Mouse (Mus musculus) kidney, postnatal 36 days (tissue): Measurements from ENCODE around the gene Hkdc1.
"Not testable (repeated sequence)": the region's sequence is repeated elsewhere in the genome, so short reads cannot be mapped to it uniquely, and the experiment has no call there.

Experiments used
- DNase-seq, 2 experiments: peaks; one replicate each; pipeline ENCODE4 v3.0.0; 2021 to 2022; ENCODE audit warnings: mixed read lengths in 2 of 2

Gene Hkdc1

GRCm38 (mm10) chr10:62422255-62422654, at the start of gene Hkdc1:
Gene Hkdc1 (minus strand): TSS chr10:62422491.
- peak; percentile 29 to 36 for DNase-seq

DNA sequence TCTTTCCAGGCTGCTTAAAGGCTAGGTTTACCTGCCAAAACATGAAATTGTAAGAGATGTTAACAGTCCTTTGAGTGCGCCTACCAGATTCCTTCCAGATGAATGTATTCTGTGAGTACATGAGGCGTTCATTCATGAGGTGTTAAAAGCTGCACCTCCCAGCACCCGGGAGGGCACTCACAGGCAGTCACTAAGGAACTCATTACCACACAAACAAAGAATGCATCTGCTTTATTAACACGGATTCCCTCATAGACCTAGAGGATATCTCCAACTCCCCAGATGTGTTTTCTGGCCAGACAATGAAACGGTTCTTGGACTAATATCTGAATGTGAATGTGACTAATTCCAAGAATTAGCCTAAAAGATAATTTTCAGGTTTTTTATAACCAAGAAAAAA, 48.8 kb upstream of the Hkdc1 start:
- DNase-seq, result no peak

DNA sequence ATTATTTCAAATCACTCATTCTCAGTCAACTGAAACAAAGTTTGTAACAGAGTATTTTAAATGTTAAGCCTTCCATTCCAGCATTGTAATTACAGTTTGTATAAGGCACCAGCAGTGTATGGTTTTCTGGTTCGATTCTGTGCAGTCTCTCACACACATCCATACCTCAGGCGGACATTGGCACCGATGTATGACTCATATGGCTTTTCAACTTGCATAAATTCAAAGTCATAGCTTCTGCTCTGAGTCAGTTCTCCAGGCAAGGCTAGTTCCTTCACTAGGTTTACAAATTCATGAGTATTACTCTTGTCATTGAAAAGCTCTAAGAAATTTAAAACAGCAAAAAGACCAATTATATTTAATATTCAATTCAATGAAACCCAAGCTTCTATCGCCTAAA, 47.4 kb upstream of the Hkdc1 start:
- DNase-seq, result no peak

GRCm38 (mm10) chr10:62461321-62461720, 39.0 kb upstream of the Hkdc1 start:
- DNase-seq, result no peak

DNA sequence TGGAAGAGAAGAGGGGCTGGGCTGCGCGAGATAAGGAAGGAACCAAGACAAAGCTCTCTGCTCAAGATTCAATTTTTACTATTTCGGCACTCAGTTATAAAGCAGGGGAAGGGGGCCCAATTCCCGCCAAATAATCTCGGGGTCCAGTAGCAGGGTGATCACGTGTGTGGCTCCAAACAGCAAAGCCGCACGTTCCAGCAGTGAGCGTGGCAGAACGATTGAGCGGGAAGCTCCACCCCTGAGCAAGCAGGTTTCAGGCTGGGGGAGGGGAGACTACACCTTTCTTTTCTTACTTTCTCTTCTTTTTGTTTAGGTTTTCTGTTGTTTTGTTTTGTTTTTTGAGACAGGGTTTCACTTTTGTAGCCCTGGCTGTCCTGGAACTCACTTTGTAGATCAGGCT, 29.7 kb upstream of the Hkdc1 start:
- DNase-seq, result not testable (repeated sequence)

- no peak for DNase-seq
Observed at GRCm38 (mm10) chr10:62450280-62450640, 28.0 kb upstream of the Hkdc1 start.

GRCm38 (mm10) chr10:62449364-62450279, 27.3 kb upstream of the Hkdc1 start, which contains the start of the genes 4930507D05Rik and Supv3l1:
Gene 4930507D05Rik (plus strand): TSS chr10:62449489.
Gene Supv3l1 (minus strand): TSS chr10:62449738.
- DNase-seq, result peak; percentile 87 to 96

DNA sequence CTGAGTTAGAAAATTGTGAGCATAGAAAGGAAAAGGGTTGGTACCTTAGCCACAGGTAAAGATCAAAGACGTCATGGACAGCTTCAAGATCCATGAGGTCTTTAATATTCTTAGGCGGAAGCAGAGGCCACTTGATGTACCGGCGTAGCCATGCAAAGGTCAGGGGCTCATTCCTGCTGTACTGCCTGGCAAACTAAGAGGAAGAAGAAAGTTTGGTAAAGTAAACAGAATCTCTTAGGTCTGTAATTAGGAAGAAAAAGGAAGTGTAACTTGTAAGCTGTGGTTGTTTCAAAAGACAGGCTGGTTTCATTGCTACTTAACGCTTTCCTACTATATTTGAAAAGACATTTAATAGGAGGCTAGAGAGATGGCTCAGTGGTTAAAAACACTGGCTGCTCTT, 8.1 kb upstream of the Hkdc1 start:
- DNase-seq, result no peak

- DNase-seq, result peak in 1 of 2 experiments; percentile 11
Observed at GRCm38 (mm10) chr10:62425081-62425871, 3.0 kb upstream of the Hkdc1 start.

DNA sequence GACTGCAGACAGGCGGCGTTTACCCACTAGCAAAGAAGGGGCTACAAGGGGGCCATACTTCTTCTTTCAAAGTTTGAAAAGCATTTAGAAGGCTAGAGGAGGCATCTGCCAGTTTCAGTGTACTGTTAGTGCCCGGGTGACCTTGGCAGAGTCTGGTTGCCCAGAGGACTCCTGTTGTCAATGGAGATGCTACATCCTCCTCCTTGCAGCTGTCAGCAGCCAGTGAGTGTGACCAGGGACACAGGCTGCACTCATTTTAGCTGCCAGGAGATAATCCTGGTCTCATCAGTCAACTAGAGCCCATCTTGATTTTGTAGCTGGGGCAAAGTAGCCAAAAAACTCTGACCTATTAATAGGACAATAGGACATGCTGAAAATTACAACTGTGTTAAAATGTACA, 1.2 kb downstream of the Hkdc1 start:
- DNase-seq, result no peak

GRCm38 (mm10) chr10:62420399-62420798, 1.9 kb downstream of the Hkdc1 start:
- DNase-seq, result no peak

DNA sequence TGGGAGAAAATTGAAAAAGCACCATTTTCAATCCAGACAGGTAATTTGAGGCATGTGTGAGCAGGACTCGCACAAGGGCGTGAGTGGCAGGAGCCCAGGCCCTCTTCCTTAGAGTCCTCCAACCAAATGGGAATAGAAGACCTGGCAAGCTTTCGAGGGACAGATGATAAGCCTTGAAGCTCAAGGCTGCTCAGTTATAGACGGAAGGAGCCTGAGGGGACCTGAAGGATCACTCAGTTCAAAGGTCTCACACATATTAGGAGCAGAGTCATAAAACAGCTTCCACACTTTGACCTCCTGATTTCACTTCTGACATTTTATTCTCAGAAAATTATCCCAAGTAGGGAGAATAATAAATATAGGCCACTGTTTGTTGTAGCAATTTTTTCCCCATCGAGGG, 2.9 kb downstream of the Hkdc1 start:
- no peak for DNase-seq

DNA sequence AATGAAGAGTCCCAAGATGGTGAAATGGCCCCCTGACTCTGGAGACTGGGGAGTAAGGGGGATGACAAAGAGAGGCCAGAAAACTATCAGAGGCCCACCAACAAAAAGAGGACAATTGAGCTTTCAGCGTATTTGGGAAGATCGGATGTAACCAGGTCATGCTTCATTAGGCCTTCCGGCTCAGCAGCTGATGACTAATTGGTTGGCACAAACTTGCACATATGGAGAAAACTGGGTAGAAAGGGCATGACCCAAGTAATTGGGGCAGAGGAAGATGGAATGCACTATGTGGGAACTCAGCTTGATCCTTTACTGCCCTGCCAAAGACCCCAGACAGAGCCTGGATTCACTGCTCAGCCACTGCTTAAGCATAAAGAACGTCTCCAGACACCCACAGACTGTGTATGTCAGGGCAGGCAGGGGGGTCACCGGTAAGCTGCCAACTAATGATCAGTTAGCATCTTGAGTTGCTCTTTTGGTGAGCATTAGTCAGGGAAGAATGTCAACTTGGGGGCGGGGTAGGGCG, 3.4 kb downstream of the Hkdc1 start:
- DNase-seq, result no peak

GRCm38 (mm10) chr10:62413606-62413982, 8.7 kb downstream of the Hkdc1 start:
- no peak for DNase-seq

- DNase-seq, result peak; percentile 54 to 61
Observed at GRCm38 (mm10) chr10:62412906-62413605, 9.2 kb downstream of the Hkdc1 start.

- DNase-seq, result no peak
Observed at GRCm38 (mm10) chr10:62411431-62412410, 10.6 kb downstream of the Hkdc1 start.

DNA sequence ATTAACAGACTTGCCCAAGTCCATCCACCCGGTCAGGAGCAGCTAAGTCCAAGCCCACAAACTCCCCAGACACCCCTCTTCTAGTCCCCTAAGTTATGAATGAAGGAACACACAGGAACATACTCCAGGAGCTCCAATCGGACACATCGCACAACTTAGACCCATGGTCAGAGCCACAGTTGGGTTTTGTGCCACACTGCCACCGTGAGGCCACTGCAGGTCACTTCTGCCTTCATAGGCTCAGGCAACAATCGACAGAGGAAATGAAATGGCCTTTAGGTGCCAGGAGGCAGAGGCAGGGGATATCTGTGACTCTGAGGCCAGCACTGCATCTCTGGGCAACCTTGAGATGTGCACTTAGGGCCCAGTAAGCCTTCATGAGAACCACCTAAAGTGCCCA, 11.3 kb downstream of the Hkdc1 start:
- DNase-seq, result peak; percentile 63 to 84

GRCm38 (mm10) chr10:62404901-62405300, 17.4 kb downstream of the Hkdc1 start:
- peak in 1 of 2 experiments; percentile 11 for DNase-seq

DNA sequence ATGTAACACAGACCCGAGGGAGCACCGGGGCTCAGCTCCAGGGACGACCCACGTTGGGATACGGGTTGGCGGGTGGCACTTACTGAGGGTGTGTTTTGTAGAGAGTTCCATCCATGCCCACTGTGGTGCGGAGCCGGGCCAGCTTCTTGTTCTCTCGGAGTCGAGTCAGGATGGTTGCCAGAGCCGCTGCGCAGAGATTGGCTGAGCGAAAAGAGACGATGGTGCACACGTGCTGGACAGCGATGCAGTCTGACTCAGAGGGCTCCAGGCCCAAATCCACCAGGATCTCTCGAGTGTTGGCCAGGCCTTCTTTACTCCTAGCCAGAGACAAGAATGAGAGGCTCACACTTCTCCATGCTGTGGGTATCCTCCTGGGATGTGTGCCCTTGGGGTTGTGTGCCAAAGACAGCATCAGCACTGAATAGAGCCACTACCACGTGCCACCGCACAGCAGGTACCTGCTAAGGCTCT, 20.6 kb downstream of the Hkdc1 start:
- DNase-seq, result no peak

DNA sequence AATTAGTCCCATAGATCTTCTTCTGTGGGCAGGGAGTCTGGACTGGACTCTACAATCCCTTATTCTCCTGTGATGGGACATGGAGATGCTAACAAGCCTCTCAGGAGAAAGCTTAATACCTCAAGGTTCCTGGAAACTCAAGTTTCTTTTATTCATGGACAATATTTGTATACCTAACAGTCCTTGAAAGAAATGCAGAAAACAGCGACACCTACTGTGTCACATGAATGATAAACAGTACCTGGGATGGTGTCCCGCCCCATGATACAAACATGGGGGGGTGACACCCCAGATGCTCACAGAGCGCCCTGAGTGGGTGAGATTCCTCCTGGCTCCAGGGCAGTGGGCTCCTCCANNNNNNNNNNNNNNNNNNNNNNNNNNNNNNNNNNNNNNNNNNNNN, 39.3 kb downstream of the Hkdc1 start:
- DNase-seq, result no peak

GRCm38 (mm10) chr10:62380936-62381335, 41.4 kb downstream of the Hkdc1 start:
- DNase-seq, result peak in 1 of 2 experiments; percentile 19
